Mouse (Mus musculus): ENCODE results near the gene Vmn2r60. TPM values are rescaled to one million over a fixed set of nuclear protein-coding genes. Genes with fewer than 3 reads are reported as not detected.
"Not testable (repeated sequence)": the region's sequence is repeated elsewhere in the genome, so short reads cannot be mapped to it uniquely, and the experiment has no call there.

Vmn2r60 gene
- polyA plus RNA-seq (2012; rRNA removed): not detected in 2 replicates

DNA sequence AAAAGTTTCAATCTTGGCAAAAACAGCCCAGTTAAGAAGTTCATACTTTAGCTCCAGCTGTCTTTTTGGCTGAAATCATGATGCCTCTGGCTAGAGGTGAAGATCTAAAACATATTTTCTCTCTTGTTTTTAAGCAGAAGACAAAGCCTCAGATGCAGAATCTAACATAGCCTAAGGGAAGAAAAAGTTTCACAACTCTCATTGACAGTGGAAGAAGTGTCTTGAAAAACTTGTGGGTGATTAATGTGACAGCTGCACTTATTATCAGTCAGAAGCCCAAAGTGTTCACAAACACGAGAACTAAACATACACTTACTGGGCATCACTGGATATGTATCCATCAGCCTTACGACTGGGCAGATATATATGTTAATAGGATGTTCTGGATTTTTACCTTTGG lies at the start of gene Vmn2r60:
Gene Vmn2r60, plus strand, starts transcription at position 301 of the 400 bp plus-strand sequence.
- no peak for DNase-seq (ENCODE audit: low read depth)

- DNase-seq (ENCODE audit: low read depth): no peak
These were observed 48.6 kb upstream of the Vmn2r60 start, which contains the start of gene Vmn2r59 for GRCm38 (mm10) chr7:42058923-42059322. Gene Vmn2r59, minus strand, starts transcription at chr7:42059023.

DNA sequence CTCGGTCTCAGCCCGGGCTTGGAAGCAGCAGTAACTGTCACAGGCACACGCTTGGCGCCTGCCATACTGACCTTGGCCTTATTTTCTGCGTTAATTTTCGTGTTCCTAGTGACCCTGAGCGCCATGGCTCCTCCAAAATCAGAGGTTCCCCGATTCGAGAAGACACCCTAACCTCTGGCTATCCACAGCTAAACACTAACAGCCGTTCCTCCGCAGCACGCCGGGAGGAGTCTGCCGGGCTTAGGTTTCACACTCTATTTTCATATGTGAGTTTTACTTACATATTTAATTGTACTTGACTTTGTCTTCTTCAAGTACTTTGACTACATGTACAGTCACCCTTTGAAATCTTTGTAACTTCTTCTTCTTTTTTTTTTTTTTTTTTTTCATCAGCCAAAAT lies 509 bp upstream of the Vmn2r60 start:
- not testable (repeated sequence) for DNase-seq (ENCODE audit: low read depth)

Other genes with a start within 250 kb of the Vmn2r60 start
- gene Vmn2r58, start 235.1 kb upstream of the Vmn2r60 start, polyA plus RNA-seq (2012; rRNA removed): not detected in 2 replicates
- not detected in 2 replicates for gene Vmn2r59, start 48.7 kb upstream of the Vmn2r60 start, polyA plus RNA-seq (2012; rRNA removed)
- not detected in 2 replicates for gene Vmn2r61, start 152.3 kb downstream of the Vmn2r60 start, polyA plus RNA-seq (2012; rRNA removed)